In the genomic region with DNA sequence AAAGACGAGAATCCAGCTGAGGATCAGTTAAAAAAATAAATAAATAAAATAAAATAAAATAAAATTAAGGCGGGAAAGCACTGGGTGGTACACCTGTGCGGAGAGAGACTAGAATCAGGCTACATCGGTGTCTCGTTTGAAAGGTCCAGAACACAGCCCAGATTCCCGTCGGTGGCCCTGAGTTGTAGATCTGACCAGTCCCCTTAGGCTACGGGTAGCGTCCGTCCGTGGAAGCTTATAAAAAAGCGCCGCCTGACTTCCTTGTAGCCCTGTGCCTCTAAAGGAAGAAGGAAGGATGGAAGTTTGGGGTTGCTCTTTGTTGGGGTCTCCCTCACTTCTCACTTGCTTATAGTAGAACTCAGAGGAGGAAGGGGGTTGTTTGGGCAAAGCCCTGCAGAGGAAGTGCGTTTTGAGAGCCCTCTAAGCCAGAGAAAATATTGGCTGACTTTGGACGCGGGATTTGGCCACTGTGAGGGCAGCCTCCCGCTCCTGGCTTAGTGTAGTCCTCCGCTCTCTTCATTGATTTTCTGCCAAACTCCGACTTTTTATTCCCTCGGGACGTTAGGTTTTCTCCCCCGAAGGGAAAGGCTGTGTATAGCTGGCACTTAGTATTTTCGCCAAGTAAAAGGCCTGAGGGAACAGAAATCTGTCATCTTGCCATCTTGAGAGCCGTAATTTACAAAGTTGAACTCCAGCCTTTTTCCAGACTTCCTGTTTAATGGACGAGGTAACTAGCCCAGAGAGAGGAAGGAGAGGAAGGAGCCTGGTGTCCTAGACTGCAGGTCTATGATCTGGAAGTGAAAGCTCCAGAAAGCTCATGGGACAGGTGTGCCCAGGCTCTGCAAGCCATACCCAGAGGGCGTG, we compare ENCODE assay signal across 1 mouse cellular context.
TF ChIP-seq lines count a peak whose summit lies in the region.

No protein-coding gene starts in this region.

TF ChIP-seq in CH12.LX, 34 proteins besides CTCF, POLR2A, EP300 and RAD21:
- TF ChIP-seq MEF2A (IDR thresholded peaks at IDR 0.05; ENCODE audit: borderline replicate concordance, low read depth, low read length) (0 out of 2 replicates have a peak, but pooled peaks have one; percentile 3), ETS1 (conservative IDR thresholded peaks at IDR 0.05; ENCODE audit: low read depth, low read length) (no peak), ZNF384 (IDR thresholded peaks at IDR 0.05; ENCODE audit: low read depth, low read length) (no peak), NELFE (IDR thresholded peaks at IDR 0.05; ENCODE audit: low read depth, low read length) (0 out of 2 replicates have a peak, but pooled peaks have one; percentile 51), MXI1 (IDR thresholded peaks at IDR 0.05; ENCODE audit: low read depth, low read length) (peak; percentile 56; the same call in 1 of the 2 replicates), TCF12 (IDR thresholded peaks at IDR 0.05; ENCODE audit: low read depth, low read length) (no peak), IRF4 (IDR thresholded peaks at IDR 0.05; ENCODE audit: low read depth, low read length) (peak; percentile 13; the same call in 1 of the 2 replicates), MAX (IDR thresholded peaks at IDR 0.05; ENCODE audit: low read length) (0 out of 2 replicates have a peak, but pooled peaks have one; percentile 15), SIN3A (IDR thresholded peaks at IDR 0.05; ENCODE audit: low read length) (peak; percentile 82), CHD2 (IDR thresholded peaks at IDR 0.05; ENCODE audit: low read length) (0 out of 2 replicates have a peak, but pooled peaks have one; percentile 5), ZMIZ1 (IDR thresholded peaks at IDR 0.05; ENCODE audit: low read depth, low read length) (0 out of 2 replicates have a peak, but pooled peaks have one; percentile 54), HCFC1 (IDR thresholded peaks at IDR 0.05; ENCODE audit: low read depth, low read length) (0 out of 2 replicates have a peak, but pooled peaks have one; percentile 14), NRF1 (IDR thresholded peaks at IDR 0.05; ENCODE audit: low read depth, low read length) (no peak)
